Mouse (Mus musculus) embryonic facial prominence, embryonic 12.5 days (tissue): ENCODE measurements around the gene Grip1. TPM values are rescaled to one million over a fixed set of nuclear protein-coding genes. Genes with fewer than 3 reads are reported as not detected.

ENCODE experiments used
- ATAC-seq: fragments of 200-750 bp; cut with Nextera tagmentation; 2 replicates; pipeline ENCODE4 v1.8.0; 2017; ENCODE audit not compliant: insufficient number of reproducible peaks, insufficient read depth, low FRiP score, low TSS enrichment
- H3K27ac ChIP-seq: fragments of 300-500 bp; sonication (generic); 2 replicates; pipeline ENCODE4 v1.5.1; 2016; ENCODE audit warnings: mild to moderate bottlenecking
- H3K27me3 ChIP-seq: fragments of 300-500 bp; sonication (generic); 2 replicates; pipeline ENCODE4 v1.6.1; 2016; ENCODE audit warnings: mild to moderate bottlenecking, moderate library complexity
- H3K36me3 ChIP-seq: fragments of 300-500 bp; sonication (generic); 2 replicates; pipeline ENCODE4 v1.6.1; 2016; ENCODE audit warnings: mild to moderate bottlenecking
- H3K4me1 ChIP-seq: fragments of 300-500 bp; sonication (generic); 2 replicates; pipeline ENCODE4 v1.6.1; 2016
- H3K4me2 ChIP-seq: fragments of 300-500 bp; sonication (generic); replicated peaks from 2 replicates; pipeline ENCODE4 v1.6.1; 2016; ENCODE audit warnings: mild to moderate bottlenecking, moderate library complexity
- H3K4me3 ChIP-seq: fragments of 300-500 bp; sonication (generic); 2 replicates; pipeline ENCODE4 v1.5.1; 2016; ENCODE audit warnings: mild to moderate bottlenecking
- H3K9ac ChIP-seq: fragments of 300-500 bp; sonication (generic); 2 replicates; pipeline ENCODE4 v1.6.1; 2016; ENCODE audit warnings: mild to moderate bottlenecking, moderate library complexity
- H3K9me3 ChIP-seq: fragments of 300-500 bp; sonication (generic); 2 replicates; pipeline ENCODE4 v1.6.1; 2016; ENCODE audit warnings: mild to moderate bottlenecking, moderate library complexity
- WGBS: fragments of 180-500 bp; shearing (Covaris S2); methylation state at CpG from one replicate; pipeline ENCODE4 v1.1.7; 2016; 5-methylcytosine and 5-hydroxymethylcytosine counted together
- polyA plus RNA-seq: library from polyadenylated mRNA; unstranded; fragments of >200 nt; fragmentation: Nextera tagmentation; extraction: Ambion mirVana; gene quantifications from 2 replicates; pipeline ENCODE4 v1.2.1, GENCODE M21; 2016

Gene Grip1
- polyA plus RNA-seq, 1 experiment from 2014 or later = 5.8 TPM

GRCm38 (mm10) chr10:119928921-119929320, 475.3 kb downstream of the Grip1 start:
- no peak overlapping the region for H3K9ac ChIP-seq
- H3K9me3 ChIP-seq = no peaks in the 10 kb centered on the region
- no peak overlapping the region for H3K27ac ChIP-seq
- no peaks in the 10 kb centered on the region for H3K27me3 ChIP-seq
- ATAC-seq = no peak
- H3K4me3 ChIP-seq = no peak overlapping the region
- no peaks in the 10 kb centered on the region for H3K4me1 ChIP-seq
- 78% methylated on average over 2 of the region's 2 CpGs for WGBS
- H3K4me2 ChIP-seq = no peak overlapping the region
- no peaks in the 10 kb centered on the region for H3K36me3 ChIP-seq

- Histone ChIP-seq H3K4me3 (no peak overlapping the region), H3K4me1 (no peaks in the 10 kb centered on the region), H3K9ac (no peak overlapping the region), H3K27ac (no peak overlapping the region), H3K27me3 (no peaks in the 10 kb centered on the region), H3K4me2 (no peak overlapping the region), H3K36me3 (no peaks in the 10 kb centered on the region), H3K9me3 (no peaks in the 10 kb centered on the region)
- 56% methylated on average over 4 of the region's 4 CpGs for WGBS
- no peak for ATAC-seq
These were observed 479.2 kb downstream of the Grip1 start for GRCm38 (mm10) chr10:119932794-119933193.

- no peak overlapping the region for H3K9ac ChIP-seq
- H3K27ac ChIP-seq = no peak overlapping the region
- WGBS = 93% methylated on average over 5 of the region's 5 CpGs
- H3K27me3 ChIP-seq = no peaks in the 10 kb centered on the region
- H3K9me3 ChIP-seq = no peaks in the 10 kb centered on the region
- H3K4me3 ChIP-seq = no peak overlapping the region
- no peak for ATAC-seq
- H3K36me3 ChIP-seq = no peaks in the 10 kb centered on the region
- H3K4me2 ChIP-seq = no peak overlapping the region
- H3K4me1 ChIP-seq = no peaks in the 10 kb centered on the region
These were observed 479.7 kb downstream of the Grip1 start for GRCm38 (mm10) chr10:119933362-119933761.

GRCm38 (mm10) chr10:119935231-119935630, 481.6 kb downstream of the Grip1 start:
- 88% methylated on average over 6 of the region's 6 CpGs for WGBS
- Histone ChIP-seq H3K9ac (no peak overlapping the region), H3K4me3 (no peak overlapping the region), H3K36me3 (no peaks in the 10 kb centered on the region), H3K27me3 (no peaks in the 10 kb centered on the region), H3K27ac (no peak overlapping the region), H3K4me2 (no peak overlapping the region), H3K9me3 (no peaks in the 10 kb centered on the region), H3K4me1 (no peaks in the 10 kb centered on the region)
- ATAC-seq = no peak

GRCm38 (mm10) chr10:119937481-119937880, 483.9 kb downstream of the Grip1 start:
- no peak overlapping the region for H3K4me2 ChIP-seq
- no peak for ATAC-seq
- no peaks in the 10 kb centered on the region for H3K4me1 ChIP-seq
- WGBS = 88% methylated on average over 16 of the region's 16 CpGs
- H3K27me3 ChIP-seq = no peaks in the 10 kb centered on the region
- H3K36me3 ChIP-seq = no peaks in the 10 kb centered on the region
- H3K9ac ChIP-seq = no peak overlapping the region
- no peak overlapping the region for H3K27ac ChIP-seq
- H3K4me3 ChIP-seq = no peak overlapping the region
- no peaks in the 10 kb centered on the region for H3K9me3 ChIP-seq

GRCm38 (mm10) chr10:119943906-119944305, 490.3 kb downstream of the Grip1 start:
- Histone ChIP-seq H3K9me3 (no peaks in the 10 kb centered on the region), H3K36me3 (no peaks in the 10 kb centered on the region), H3K27ac (no peak overlapping the region), H3K4me2 (no peak overlapping the region), H3K27me3 (no peaks in the 10 kb centered on the region), H3K9ac (no peak overlapping the region), H3K4me3 (no peak overlapping the region), H3K4me1 (peaks cover 6% of the 10 kb centered on the region; the same call in 1 of the 2 replicates)
- ATAC-seq = no peak
- WGBS = 68% methylated on average over 8 of the region's 8 CpGs

- H3K9me3 ChIP-seq = no peaks in the 10 kb centered on the region
- no peak overlapping the region for H3K4me2 ChIP-seq
- no peak for ATAC-seq
- no peak overlapping the region for H3K9ac ChIP-seq
- 78% methylated on average over 6 of the region's 6 CpGs for WGBS
- H3K4me3 ChIP-seq = no peak overlapping the region
- no peaks in the 10 kb centered on the region for H3K4me1 ChIP-seq
- no peak overlapping the region for H3K27ac ChIP-seq
- H3K27me3 ChIP-seq = no peaks in the 10 kb centered on the region
- H3K36me3 ChIP-seq = no peaks in the 10 kb centered on the region
These were observed 497.8 kb downstream of the Grip1 start for GRCm38 (mm10) chr10:119951460-119951859.

- H3K27me3 ChIP-seq = no peaks in the 10 kb centered on the region
- H3K36me3 ChIP-seq = no peaks in the 10 kb centered on the region
- H3K27ac ChIP-seq = no peak overlapping the region
- WGBS = 82% methylated on average over 17 of the region's 17 CpGs
- no peak overlapping the region for H3K4me2 ChIP-seq
- H3K9ac ChIP-seq = no peak overlapping the region
- no peaks in the 10 kb centered on the region for H3K4me1 ChIP-seq
- H3K9me3 ChIP-seq = no peaks in the 10 kb centered on the region
- no peak overlapping the region for H3K4me3 ChIP-seq
- ATAC-seq = no peak
These were observed 503.8 kb downstream of the Grip1 start for GRCm38 (mm10) chr10:119957260-119957955.

- H3K27ac ChIP-seq = no peak overlapping the region
- no peaks in the 10 kb centered on the region for H3K27me3 ChIP-seq
- no peaks in the 10 kb centered on the region for H3K36me3 ChIP-seq
- no peak for ATAC-seq
- H3K9ac ChIP-seq = no peak overlapping the region
- H3K4me1 ChIP-seq = 0 out of 2 replicates have a peak, but pooled peaks cover 3% of the 10 kb centered on the region
- H3K4me2 ChIP-seq = no peak overlapping the region
- 55% methylated on average over 3 of the region's 3 CpGs for WGBS
- no peak overlapping the region for H3K4me3 ChIP-seq
- no peaks in the 10 kb centered on the region for H3K9me3 ChIP-seq
These were observed 507.3 kb downstream of the Grip1 start for GRCm38 (mm10) chr10:119960915-119961314.

GRCm38 (mm10) chr10:119966321-119966720, 512.7 kb downstream of the Grip1 start:
- H3K36me3 ChIP-seq = no peaks in the 10 kb centered on the region
- no peak overlapping the region for H3K4me2 ChIP-seq
- H3K27ac ChIP-seq = no peak overlapping the region
- H3K9ac ChIP-seq = no peak overlapping the region
- no peaks in the 10 kb centered on the region for H3K9me3 ChIP-seq
- H3K27me3 ChIP-seq = no peaks in the 10 kb centered on the region
- no peak overlapping the region for H3K4me3 ChIP-seq
- ATAC-seq = no peak
- WGBS = 84% methylated on average over 8 of the region's 8 CpGs
- H3K4me1 ChIP-seq = 0 out of 2 replicates have a peak, but pooled peaks cover 3% of the 10 kb centered on the region

- no peak for ATAC-seq
- Histone ChIP-seq H3K9ac (no peak overlapping the region), H3K27me3 (no peaks in the 10 kb centered on the region), H3K36me3 (no peaks in the 10 kb centered on the region), H3K9me3 (no peaks in the 10 kb centered on the region), H3K4me3 (no peak overlapping the region), H3K4me1 (peaks cover 6% of the 10 kb centered on the region), H3K27ac (no peak overlapping the region), H3K4me2 (peak overlapping the region; percentile 26)
- WGBS = 41% methylated on average over 8 of the region's 8 CpGs
These were observed 525.8 kb downstream of the Grip1 start for GRCm38 (mm10) chr10:119979396-119979795.

- H3K27ac ChIP-seq = no peak overlapping the region
- H3K4me3 ChIP-seq = no peak overlapping the region
- no peak overlapping the region for H3K9ac ChIP-seq
- peaks cover 6% of the 10 kb centered on the region for H3K4me1 ChIP-seq
- no peaks in the 10 kb centered on the region for H3K9me3 ChIP-seq
- H3K4me2 ChIP-seq = peak overlapping the region; percentile 26
- ATAC-seq = no peak
- WGBS = 30% methylated on average over 11 of the region's 11 CpGs
- H3K27me3 ChIP-seq = no peaks in the 10 kb centered on the region
- no peaks in the 10 kb centered on the region for H3K36me3 ChIP-seq
These were observed 526.4 kb downstream of the Grip1 start for GRCm38 (mm10) chr10:119980032-119980431.
